Mouse (Mus musculus) T-helper 17 cell (primary cell): ENCODE measurements around the gene Pgam1.

Experiments
- in situ Hi-C, 2 experiments: fragments of 300-600 bp; cut with MboI, MseI; formaldehyde crosslinking; loops; 1 replicate in 1 of 2; 2 replicates in 1 of 2; pipeline ENCODE4 v1.15.1; 2025; ENCODE audit warnings: high pct_unique_total_duplicates in 2 of 2

Pgam1 gene

GRCm38 (mm10) chr19:41911178-41912073 is at the start of gene Pgam1:
Gene Pgam1 (plus strand): TSS chr19:41911923.
- in situ Hi-C loops: no loop called here

- in situ Hi-C loops: loop anchor here in 1 of 2 experiments (10.0 kb wide), 1 partner anchor 62 kb away; the partner anchor contains the start of gene Arhgap19
Observed at GRCm38 (mm10) chr19:41866707-41867106, 45.0 kb upstream of the Pgam1 start.

- in situ Hi-C loops: loop anchor here in 1 of 2 experiments (10.0 kb wide), 1 partner anchor 64 kb away; the partner anchor contains the start of gene Arhgap19
Observed at GRCm38 (mm10) chr19:41869296-41869695, 42.4 kb upstream of the Pgam1 start.

DNA sequence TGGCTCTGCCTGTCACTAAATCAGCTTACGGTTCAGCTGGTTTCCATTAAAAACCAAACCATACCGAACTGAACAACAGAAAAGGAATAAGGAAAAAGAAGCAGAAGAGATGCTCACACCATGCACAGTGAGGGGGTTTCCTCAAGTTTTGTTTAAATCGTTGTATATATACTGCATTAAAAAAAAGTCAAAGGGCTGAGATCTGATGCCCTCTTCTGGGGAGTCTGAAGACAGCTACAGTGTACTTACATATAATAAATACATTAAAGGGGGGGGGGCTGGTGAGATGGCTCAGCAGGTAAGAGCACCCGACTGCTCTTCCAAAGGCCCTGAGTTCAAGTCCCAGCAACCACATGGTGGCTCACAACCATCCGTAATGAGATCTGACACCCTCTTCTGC is 41.8 kb upstream of the Pgam1 start:
- in situ Hi-C loops: loop anchor here (5.0 to 10.0 kb wide), 2 partner anchors 58 to 65 kb away; partner anchors contain the start of gene Arhgap19 (in 1 of the 2)

- in situ Hi-C loops: loop anchor here in 1 of 2 experiments (5.0 kb wide), 1 partner anchor 60 kb away; no protein-coding TSS in a partner anchor
Observed at GRCm38 (mm10) chr19:41872285-41872684, 39.4 kb upstream of the Pgam1 start.

DNA sequence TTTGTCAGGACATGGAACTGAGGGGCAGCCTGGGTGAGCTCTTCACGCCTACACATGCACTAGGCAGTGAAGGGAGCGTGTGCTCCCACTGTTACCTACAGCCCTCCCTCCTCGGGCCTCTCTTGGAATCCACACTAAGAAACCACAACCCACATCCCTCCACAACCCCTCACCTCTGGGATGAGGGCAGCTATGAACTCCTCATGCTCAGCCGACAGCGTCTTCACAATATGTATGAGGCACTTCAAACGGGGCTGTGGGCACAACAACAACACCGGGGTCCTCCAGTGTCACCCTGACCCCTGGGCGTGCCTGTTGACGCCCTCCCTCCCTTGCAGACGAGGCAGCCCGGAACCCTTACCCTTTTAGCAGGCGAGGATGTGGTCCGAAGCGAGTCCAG is 37.4 kb upstream of the Pgam1 start:
- in situ Hi-C loops: loop anchor here in 1 of 2 experiments (5.0 kb wide), 1 partner anchor 62 kb away; no protein-coding TSS in a partner anchor

DNA sequence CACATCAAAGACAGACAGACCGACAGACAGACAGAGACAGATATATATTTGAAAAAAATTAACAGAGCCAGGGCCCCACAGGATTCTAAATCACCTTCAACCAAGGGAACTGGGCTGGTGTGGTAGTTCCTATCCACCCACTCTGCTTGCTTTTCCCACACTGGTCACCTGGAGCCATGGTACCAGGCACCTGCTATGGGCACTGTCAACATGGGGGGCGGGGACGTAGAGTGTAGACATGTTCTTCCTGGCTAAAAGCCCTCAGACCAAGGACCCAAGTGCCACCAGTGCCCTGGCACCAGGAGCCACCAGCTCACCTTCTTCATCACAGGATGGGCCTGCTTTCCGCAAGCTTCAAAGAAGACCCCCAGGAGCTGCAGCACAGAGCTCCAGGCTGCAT is 29.9 kb upstream of the Pgam1 start:
- in situ Hi-C loops: no loop called here

GRCm38 (mm10) chr19:41883882-41884281 is 27.8 kb upstream of the Pgam1 start:
- in situ Hi-C loops: no loop called here

DNA sequence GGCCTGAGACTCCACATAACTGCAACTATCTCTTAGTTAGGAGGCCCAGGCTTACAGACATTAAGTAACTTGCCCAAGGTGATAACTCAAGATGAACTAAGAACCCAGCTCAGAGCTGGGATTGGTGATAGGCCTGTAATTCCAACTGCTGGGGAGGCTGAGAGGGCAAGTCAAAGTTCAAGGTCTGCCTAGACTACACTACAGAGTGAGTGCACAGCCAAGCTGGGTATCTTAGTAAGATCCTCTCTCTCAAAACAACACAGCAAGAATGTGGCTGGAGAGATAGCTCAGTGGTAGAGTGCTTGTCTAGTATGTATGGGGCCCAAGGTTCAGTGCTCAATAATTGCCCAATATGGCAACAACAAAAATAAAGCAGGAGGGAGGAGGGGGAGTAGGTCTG is 23.5 kb upstream of the Pgam1 start:
- in situ Hi-C loops: loop anchor here in 1 of 2 experiments (5.0 kb wide), 1 partner anchor 36 kb away; no protein-coding TSS in a partner anchor

GRCm38 (mm10) chr19:41894959-41895358 is 16.8 kb upstream of the Pgam1 start:
- in situ Hi-C loops: loop anchor here in 1 of 2 experiments (10.0 kb wide), 1 partner anchor 1630 kb away; the partner anchor contains the start of gene Got1

DNA sequence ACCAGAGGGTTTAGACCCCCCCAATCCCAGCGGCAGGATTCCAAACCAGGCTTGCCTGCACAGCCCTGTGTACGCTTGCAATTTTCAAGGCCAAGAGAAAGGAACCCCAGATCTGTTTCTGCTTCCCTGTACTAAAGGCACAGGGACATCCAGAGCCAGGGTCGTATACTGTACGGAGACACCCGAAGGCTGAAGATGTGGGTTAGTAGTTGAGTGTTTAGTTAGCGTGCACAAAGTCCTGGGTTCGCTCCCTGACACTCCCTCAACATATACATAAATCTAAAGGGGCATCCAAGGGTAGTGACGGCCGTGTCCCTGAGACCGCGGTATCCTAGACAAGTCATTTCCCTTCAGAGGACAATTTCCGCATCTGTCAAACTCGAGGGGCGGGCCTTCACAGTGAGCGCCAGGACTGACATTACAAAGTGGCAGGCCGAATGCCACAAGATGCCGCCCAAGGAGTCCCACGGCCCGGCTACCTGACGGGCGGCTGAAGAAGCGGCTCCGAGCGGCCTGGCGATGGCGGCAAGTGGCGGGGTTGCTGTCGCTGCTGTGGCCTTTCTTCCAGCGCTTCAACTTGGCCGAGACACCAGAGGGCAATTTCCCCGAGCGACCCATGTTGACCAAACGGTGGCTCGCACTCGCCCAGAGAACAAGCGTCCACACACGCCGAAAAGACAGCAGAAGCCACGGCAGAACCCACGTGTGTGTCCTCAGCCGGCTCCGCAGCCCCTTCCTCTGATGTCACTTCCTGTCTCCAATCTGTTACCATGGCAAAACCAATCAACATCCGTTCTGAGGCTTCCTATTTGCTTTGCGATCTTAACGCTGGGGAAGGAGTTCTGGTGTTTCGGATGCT is 16.0 kb upstream of the Pgam1 start, which contains the start of gene Rrp12:
Gene Rrp12 (minus strand): TSS at position 714 of the 859 bp plus-strand sequence.
- in situ Hi-C loops: loop anchor here in 1 of 2 experiments (10.0 kb wide), 1 partner anchor 1629 kb away; the partner anchor contains the start of gene Got1

DNA sequence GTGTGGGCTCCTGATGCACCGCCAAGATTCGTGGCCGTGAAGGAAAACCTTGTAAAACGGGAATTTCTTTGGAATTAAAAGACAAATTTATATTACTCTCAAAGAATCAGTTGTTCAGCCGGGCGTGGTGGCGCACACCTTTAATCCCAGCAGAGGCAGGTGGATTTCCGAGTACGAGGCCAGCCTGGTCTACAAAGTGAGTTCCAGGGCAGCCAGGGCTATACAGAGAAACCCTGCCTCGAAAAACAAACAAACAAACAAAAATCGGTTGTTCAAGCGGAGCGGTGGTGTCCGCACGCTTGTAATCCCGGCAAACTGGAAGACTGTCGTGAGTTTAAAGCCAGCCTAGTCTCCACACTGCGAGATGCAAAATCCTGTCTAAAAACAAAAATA is 15.4 kb upstream of the Pgam1 start:
- in situ Hi-C loops: loop anchor here in 1 of 2 experiments (10.0 kb wide), 1 partner anchor 1628 kb away; the partner anchor contains the start of gene Got1

- in situ Hi-C loops: loop anchor here in 1 of 2 experiments (10.0 kb wide), 1 partner anchor 1626 kb away; the partner anchor contains the start of gene Got1
Observed at GRCm38 (mm10) chr19:41898860-41899259, 12.9 kb upstream of the Pgam1 start.

DNA sequence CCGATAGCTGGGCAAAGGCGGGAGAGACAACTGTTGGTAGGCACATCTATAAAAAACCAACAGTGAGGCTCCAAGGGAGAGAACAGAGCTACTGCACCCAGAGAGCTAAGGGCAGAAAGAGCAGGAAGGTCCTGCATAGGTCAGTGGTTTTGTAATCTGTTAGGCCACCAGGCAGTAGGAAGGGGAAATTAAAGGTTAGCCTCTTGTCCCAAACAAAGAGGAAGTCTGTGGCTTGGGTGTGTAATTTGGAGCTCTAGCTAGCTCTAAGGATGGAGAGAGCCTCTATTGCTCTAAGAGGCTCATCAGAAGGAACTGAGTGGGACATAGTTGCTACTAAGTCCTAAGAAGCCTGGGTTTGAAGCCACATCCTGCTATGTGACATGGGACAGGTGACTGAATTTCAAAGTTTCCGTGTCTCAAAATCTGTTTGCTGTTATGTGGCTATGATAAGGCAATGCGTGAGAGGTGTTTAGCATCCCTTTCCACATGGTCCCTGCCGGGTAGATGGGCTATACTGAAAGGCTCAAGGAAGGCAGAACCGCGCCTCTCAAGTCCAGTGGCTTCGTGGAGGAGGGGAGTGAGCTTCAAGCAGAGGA is 11.1 kb upstream of the Pgam1 start:
- in situ Hi-C loops: no loop called here

DNA sequence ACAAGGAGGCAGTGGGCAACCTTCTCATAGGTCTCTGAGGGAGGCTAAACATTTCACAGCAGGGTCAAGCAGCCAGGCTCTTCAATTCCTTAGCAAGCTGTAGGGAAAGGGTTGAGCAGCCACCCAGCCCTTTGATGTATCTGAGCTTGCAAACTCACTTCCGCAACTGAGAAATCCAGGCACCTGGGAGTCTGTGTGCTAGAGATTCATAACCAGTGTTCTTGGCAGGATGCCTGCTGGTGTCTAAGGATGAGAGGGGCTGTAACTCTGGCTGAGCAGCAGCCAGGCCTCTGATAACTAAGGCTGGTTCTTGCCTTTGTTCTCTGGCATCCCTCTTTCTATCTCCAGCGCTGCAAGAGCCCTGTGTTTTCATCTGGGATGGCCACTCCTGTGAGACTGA is 10.0 kb upstream of the Pgam1 start:
- in situ Hi-C loops: no loop called here

DNA sequence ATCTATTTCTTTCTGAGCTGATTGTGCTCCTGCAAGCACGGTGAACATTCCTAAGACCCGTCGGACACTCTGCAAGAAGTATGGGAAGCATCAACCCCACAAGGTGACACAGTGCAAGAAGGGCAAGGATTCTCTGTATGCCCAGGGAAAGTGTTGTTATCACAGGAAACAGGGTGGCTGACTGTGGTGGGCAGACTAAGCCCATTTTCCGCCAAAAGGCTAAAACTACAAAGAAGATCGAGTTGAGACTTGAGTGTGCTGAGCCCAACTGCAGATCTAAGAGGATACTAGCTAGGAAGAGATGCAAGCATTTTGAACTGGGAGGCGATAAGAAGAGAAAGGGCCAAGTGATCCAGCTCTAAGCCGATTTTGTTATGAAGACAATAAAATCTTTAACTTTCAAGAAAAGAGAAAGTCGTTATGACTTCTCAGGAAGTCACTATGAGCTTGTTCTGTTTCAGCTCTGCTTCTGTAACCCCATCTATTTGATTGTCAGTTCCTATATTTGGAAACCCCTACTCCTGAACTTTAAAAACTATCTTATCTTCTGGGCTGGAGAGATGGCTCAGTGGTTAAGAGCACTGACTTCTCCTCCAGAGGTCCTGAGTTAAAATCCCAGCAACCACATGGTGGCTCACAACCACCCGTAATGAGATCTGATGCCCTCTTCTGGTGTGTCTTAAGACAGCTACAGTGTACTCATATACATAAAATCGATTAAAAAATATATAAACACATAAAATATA is 8.7 kb upstream of the Pgam1 start:
- in situ Hi-C loops: no loop called here

DNA sequence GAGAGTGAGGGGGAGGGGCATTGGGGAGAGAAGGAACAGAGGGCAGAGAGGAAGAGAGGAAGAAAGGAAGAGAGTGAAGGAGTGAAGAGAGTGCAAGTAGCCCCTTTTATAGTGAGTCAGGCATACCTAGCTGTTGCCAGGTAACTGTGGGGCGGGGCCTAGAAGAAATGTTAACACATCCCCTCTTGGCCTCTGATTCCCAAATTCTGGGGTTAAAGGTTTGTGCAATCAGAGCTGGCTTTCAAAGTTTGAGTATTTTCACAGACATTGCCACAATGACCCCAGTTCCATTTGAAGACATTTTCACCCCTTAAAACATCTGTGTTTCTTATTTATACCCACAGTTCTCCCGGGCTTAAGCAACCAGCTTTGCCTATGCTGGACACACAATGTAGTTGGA is 6.5 kb upstream of the Pgam1 start:
- in situ Hi-C loops: no loop called here

GRCm38 (mm10) chr19:41906311-41907078 is 5.2 kb upstream of the Pgam1 start:
- in situ Hi-C loops: no loop called here

DNA sequence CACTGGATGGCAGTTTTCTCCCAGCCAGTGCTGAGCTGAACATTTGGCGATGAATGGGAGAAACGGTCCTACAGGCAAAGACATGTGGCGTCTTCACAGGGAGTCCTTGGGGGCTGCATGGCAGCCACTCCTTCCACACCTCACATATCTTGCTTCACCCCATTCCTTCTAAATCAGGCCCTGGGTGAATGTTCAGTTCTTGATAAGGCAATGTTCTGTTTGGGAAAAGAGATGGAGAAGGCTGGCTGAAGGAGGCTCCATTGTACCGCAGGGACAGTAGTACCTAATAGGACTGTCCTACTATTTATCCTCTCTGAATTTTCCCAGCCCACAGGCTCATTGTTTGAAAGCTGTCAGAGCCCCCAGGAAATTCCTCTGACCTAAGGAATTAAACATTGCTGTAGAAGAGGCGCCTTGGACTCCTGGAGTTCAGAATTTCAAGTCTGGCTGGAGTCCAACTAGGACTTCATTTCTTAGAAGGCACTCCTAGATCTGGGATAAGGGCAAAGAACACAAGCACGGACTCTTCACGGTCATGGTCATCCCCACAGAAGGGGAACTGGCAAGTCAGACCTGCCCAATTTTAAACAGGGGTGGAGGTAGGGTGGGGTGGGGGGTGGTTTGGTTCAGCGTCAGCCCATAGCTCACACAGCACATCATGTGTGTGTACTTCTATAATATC is 4.5 kb upstream of the Pgam1 start:
- in situ Hi-C loops: no loop called here
